Mouse (Mus musculus) c-Kit-positive CD71-negative TER-119-negative erythroid progenitor cells, embryonic 14.5 days (primary cell): ENCODE data around the gene Olfr1164.

Experiments used
- DNase-seq: peaks from one replicate; pipeline ENCODE4 v3.0.0-alpha.2; 2013; ENCODE audit warnings: low read depth

Gene Olfr1164

GRCm38 (mm10) chr2:88093866-88094265 is at the start of gene Olfr1164:
Olfr1164 (minus strand) TSS chr2:88093966.
- DNase-seq = no peak

GRCm38 (mm10) chr2:88128172-88128571 is 34.4 kb upstream of the Olfr1164 start, which contains the start of gene Olfr1166:
Olfr1166 (minus strand) TSS chr2:88128272.
- DNase-seq = no peak

- DNase-seq = no peak
Observed at GRCm38 (mm10) chr2:88071730-88072129, 22.0 kb downstream of the Olfr1164 start, which contains the start of gene Olfr1163. Olfr1163 (minus strand) TSS chr2:88071830.

- DNase-seq = no peak
Observed at GRCm38 (mm10) chr2:88063587-88063986, 30.2 kb downstream of the Olfr1164 start.

GRCm38 (mm10) chr2:88051029-88051428 is 42.7 kb downstream of the Olfr1164 start, which contains the start of gene Olfr1162:
Olfr1162 (minus strand) TSS chr2:88051129.
- no peak for DNase-seq
